Mouse (Mus musculus) megakaryocyte progenitor cell, adult 5-6 weeks (primary cell): ENCODE data around the gene Cdh13. TPM values are rescaled to one million over a fixed set of nuclear protein-coding genes. Genes with fewer than 3 reads are reported as not detected.

ENCODE experiments used
- ATAC-seq: replicated peaks from 2 replicates; pipeline ENCODE4 v1.8.0; 2016; ENCODE audit warnings: mild to moderate bottlenecking, moderate TSS enrichment, inconsistent platforms; ENCODE audit not compliant: poor library complexity
- total RNA-seq, 2 experiments: library from RNA; stranded (forward) in 1 of 2; stranded (reverse) in 1 of 2; fragments of 157-497, 149-512 nt in 1 of 2; fragments of 200-1000 nt in 1 of 2; gene quantifications; 2 replicates each; pipeline versions ENCODE4 v1.2.3 to v1.2.4; 2015 to 2017

The Cdh13 gene
- total RNA-seq, 2 experiments from 2014 or later, result not detected

DNA sequence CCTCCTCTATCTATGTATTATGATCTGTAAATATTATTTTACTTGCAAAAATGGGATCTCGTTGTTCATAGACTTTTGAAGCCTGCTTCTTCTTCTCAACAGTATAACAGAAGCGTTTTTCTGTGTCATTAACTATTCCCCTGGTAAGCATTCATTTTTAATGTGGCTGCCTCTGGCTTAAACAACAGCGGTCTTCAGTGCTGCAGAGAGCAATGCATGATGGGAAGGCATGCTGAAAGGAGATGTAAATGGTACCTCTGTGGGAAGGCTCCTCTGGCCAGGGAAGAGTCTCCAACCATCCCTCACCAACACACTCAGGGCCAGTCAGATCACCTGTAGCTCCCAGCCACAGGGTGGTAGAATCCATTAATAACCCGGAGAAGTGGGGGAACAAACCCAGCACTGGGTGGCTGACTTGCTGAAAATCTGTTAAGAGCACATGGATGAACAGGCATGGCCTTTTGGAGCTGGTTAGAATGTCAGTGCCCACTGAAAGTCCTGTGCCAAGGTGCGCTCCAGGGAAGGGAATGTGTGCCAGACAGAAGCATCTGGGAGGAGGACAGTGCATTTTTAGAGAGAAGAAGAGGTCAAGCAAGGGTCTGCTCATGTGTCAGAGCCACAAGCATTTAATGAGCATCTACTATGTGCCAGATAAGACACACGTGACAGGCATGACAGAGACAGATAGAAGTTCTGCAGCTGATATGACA lies 893.8 kb downstream of the Cdh13 start:
- no peak for ATAC-seq

- ATAC-seq, result no peak
Measured at GRCm38 (mm10) chr8:119180626-119181025, 897.1 kb downstream of the Cdh13 start.

DNA sequence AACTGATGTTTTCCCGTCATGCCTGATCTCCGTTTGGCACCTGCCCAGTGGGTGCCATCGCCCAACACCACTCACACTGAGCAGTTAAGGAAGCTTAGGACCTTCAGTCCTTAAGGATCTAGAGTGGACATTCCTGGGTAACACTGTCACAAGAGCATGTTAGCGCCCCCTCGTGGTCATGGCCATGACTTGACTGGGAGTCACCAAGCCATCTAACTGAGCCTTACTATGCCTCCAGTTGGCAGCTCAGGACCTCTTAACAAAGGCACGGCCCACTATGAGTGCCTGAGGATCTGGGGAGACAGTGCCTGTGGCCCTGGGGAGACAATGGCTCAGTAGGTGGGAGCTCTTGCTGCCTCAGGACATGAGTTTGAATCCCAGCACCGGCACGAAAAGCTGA lies 912.2 kb downstream of the Cdh13 start:
- no peak for ATAC-seq

DNA sequence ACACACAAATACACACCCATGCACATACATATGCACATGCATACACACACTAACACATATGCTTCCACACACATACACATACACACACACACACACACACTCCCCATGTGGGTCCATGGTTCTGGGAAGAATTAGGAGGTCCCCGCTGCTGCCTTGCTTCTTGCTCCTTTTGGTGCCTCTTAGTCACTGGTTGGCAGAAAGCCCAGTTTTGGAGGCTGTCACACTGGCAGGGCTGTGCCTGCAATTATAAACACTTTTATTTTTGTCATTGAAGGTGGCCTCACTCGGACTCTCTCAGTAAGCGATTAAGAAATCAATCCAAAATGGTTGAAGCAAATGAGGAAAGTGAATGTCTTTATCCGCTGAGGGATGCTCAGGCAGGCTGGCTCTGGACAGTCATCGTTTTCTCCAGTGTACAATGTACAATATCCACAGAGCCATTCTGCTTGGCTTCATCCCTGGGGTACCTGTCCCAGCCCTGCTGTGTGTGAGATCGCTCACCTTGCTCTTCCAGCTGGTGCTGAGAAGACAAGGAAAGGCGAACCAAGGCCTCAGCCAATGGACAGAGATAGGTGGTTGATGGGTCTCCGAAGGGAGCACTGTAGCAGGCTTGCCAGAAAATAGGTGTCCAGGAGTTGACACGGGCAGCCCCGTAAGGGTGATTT lies 913.1 kb downstream of the Cdh13 start:
- ATAC-seq, result no peak

DNA sequence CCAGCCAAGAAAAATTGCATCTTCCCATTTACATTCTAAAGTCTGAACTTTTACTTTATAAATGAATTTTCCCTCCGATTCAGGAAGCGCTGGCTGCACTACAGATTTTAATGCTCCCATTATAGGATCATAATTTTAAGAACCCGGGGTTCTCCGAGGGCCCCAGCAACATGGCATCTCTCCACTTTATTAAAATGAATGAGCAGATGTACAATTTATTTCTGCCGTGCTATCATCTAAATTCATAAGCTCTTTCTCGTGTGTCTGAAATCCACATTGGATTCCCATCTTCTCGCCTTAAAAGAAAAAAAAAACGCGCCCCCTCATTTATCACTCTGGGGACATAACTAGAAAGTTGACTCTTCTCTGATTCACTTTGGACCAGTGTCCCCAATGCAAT lies 925.0 kb downstream of the Cdh13 start:
- no peak for ATAC-seq

- ATAC-seq, result peak; percentile 63; the same call in 1 of the 2 replicates
Measured at GRCm38 (mm10) chr8:119224547-119224946, 941.0 kb downstream of the Cdh13 start.

- ATAC-seq, result no peak
Measured at GRCm38 (mm10) chr8:119245181-119245580, 961.6 kb downstream of the Cdh13 start.

DNA sequence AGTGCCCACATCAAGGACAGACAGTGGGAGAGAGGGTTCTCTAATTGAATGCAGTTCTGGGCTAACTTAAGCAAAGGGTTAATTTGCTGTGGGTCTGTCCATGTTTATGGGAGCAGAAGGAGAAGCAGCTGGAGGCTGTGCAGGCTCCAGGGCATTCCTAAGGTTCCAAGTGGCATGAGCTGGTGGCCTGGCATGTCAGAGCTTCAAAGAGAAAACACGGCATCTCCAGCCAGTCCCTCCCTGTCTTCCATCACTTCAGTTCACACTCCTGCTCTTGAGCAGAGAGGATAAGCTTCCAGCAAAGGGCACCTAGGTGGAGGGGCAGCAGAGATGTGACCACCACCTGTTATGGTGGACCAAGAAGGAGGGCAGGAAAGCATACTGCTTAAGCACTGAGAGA lies 962.1 kb downstream of the Cdh13 start:
- ATAC-seq, result no peak

DNA sequence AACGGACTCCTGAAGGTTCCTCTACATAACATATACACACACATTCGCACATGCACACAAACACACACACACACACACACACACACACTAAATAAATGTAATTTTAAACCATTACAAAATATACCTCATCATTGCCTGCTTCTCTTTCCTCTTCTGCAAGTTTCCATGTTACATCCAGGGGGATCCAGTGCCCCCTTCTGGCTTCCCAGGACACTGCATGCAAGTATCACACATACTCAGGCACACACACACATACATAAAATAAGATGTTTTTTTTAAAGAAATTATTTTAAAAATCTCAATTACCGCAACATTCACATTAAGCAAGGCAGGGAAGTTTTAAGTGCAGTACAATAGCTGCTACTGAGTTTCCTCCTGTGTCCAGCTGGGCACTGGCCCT lies 970.8 kb downstream of the Cdh13 start:
- no peak for ATAC-seq

DNA sequence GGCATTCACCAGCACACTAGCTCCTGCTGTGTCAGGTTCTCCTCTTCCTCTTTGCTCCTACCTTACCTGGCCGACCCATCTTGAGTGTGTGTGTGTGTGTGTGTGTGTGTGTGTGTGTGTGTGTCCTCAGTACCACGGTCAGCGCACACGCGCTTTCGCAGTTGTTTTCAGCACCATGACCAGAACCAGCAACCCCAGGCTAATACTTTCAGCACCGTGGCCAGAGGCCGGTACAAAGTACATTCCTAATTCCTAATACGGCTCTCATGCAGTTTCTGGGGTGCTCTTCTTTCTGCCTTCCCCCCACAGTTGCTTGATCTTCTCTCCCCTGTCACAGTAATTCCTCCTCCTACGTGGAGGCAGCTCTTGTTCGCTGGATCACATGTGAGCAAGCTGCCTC lies 975.1 kb downstream of the Cdh13 start:
- ATAC-seq, result no peak

DNA sequence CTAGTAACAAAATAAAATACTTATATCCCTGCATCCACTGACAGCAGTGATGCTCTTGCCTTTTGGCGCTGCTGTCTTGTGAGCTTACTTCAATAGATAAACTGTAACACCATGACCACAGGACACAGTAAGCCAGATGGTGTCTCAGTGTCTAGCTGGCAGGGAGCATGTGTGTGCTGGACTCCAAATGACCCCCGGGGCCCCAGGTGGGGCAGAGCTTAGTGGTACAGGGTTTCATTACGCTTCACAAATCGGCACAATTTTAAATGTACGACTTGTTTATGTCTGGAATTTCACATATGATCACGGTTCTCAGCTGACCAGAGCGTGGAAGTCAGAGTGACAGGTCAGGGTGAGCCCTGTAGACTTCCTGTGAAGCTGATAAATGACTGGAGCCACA lies 980.2 kb downstream of the Cdh13 start:
- ATAC-seq, result no peak

- no peak for ATAC-seq
Measured at GRCm38 (mm10) chr8:119266304-119266703, 982.8 kb downstream of the Cdh13 start.

GRCm38 (mm10) chr8:119269576-119269975 lies 986.0 kb downstream of the Cdh13 start:
- ATAC-seq, result no peak

GRCm38 (mm10) chr8:119270371-119270770 lies 986.8 kb downstream of the Cdh13 start:
- ATAC-seq, result no peak

DNA sequence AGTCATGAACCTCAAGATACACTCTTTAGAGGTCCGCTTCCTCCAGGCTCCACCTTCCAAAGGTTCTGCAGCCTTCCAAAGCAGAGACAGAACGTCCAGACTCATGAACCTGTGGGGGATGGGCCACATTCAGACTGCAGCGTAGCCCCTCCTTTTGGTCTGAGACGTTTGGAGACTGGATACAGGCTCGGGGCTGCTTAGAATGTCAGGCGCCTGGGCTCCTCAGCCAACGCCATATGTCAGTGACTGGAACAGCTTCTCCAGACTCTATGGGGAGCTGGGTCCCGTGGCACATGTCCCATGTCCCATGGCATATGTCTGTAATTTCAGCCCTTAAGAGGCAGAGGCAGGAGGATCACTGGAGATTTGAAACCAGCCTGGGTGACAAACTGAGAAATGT lies 989.4 kb downstream of the Cdh13 start:
- ATAC-seq, result no peak

- no peak for ATAC-seq
Measured at GRCm38 (mm10) chr8:119275442-119275841, 991.9 kb downstream of the Cdh13 start.

GRCm38 (mm10) chr8:119277047-119277451 lies 993.5 kb downstream of the Cdh13 start:
- no peak for ATAC-seq

- ATAC-seq, result no peak
Measured at GRCm38 (mm10) chr8:119281761-119282160, 998.2 kb downstream of the Cdh13 start.

GRCm38 (mm10) chr8:119284516-119284915 lies 1001.0 kb downstream of the Cdh13 start:
- ATAC-seq, result no peak

GRCm38 (mm10) chr8:119284920-119285319 lies 1001.4 kb downstream of the Cdh13 start:
- ATAC-seq, result no peak

- no peak for ATAC-seq
Measured at GRCm38 (mm10) chr8:119295477-119295876, 1011.9 kb downstream of the Cdh13 start.

DNA sequence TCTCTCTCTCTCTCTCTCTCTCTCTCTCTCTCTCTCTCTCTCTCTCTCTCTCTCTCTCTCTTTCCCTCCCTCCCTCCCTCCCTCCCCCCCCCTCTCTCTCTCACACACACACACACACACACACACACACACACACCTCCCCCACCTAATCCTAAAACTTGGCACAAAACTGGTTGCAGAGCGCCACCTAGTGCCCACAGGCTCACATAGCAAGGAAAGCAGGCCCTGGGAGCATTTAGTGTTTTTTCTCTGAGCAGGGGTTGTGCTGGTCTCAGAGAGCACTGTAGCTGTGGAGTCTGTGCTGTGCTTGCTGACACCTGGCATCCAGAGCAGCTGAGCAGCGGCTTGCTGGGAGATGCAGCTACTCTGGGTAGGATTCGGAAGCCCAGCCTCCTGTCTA lies 1014.2 kb downstream of the Cdh13 start:
- peak; percentile 84 for ATAC-seq

DNA sequence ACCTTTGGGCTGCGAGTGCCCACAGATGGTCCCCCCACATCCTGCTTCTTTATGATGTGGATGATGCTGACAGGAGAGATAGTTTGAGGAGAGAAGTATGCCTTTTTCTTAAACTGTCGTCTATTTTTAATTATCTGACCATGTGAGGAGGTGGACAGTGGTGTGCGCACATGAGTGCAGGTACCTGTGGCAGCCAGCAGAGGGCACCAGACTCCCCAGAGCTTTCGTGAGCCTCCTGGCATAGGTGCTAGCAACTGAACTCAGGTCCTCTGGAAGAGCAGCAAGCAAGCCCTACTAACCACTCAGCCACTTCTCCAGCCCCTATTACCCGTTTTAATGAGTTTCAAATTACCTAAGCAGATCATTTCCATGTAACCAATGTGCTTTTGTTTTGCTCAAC lies 1016.8 kb downstream of the Cdh13 start:
- no peak for ATAC-seq
